Mouse (Mus musculus) midbrain, embryonic 11.5 days (tissue): ENCODE data around the gene Stum. TPM values are rescaled to one million over a fixed set of nuclear protein-coding genes. Genes with fewer than 3 reads are reported as not detected.
A peak's percentile ranks its signal among the peaks of the same experiment; 100 is the strongest.

Experiments used
- ATAC-seq: fragments of 200-750 bp; cut with Nextera tagmentation; 2 replicates; pipeline ENCODE4 v1.8.0; 2017; ENCODE audit warnings: moderate TSS enrichment, moderate library complexity; ENCODE audit not compliant: low FRiP score
- DNase-seq: peaks from one replicate; pipeline ENCODE4 v3.0.0; 2015; ENCODE audit warnings: low spot score; ENCODE audit errors: missing footprints
- H3K27ac ChIP-seq: fragments of 300-500 bp; sonication (generic); 2 replicates; pipeline ENCODE4 v1.5.1; 2014; ENCODE audit warnings: low read depth, low read length
- H3K27me3 ChIP-seq: fragments of 300-500 bp; sonication (generic); 2 replicates; pipeline ENCODE4 v1.6.1; 2014; ENCODE audit warnings: mild to moderate bottlenecking, low read length, moderate library complexity, mixed read lengths; ENCODE audit not compliant: control insufficient read depth, insufficient read depth
- H3K36me3 ChIP-seq: fragments of 300-500 bp; sonication (generic); 2 replicates; pipeline ENCODE4 v1.6.1; 2014; ENCODE audit warnings: mild to moderate bottlenecking, low read length, moderate library complexity, mixed read lengths; ENCODE audit not compliant: control insufficient read depth, insufficient read depth
- H3K4me1 ChIP-seq: fragments of 300-500 bp; sonication (generic); 2 replicates; pipeline ENCODE4 v1.6.1; 2014; ENCODE audit warnings: low read length; ENCODE audit not compliant: control insufficient read depth, insufficient read depth
- H3K4me2 ChIP-seq: fragments of 300-500 bp; sonication (generic); 2 replicates; pipeline ENCODE4 v1.6.1; 2014; ENCODE audit warnings: mild to moderate bottlenecking, moderate library complexity
- H3K4me3 ChIP-seq: fragments of 300-500 bp; sonication (generic); 2 replicates; pipeline ENCODE4 v1.5.1; 2014; ENCODE audit warnings: low read depth, low read length
- H3K9ac ChIP-seq: fragments of 300-500 bp; sonication (generic); 2 replicates; pipeline ENCODE4 v1.6.1; 2014; ENCODE audit warnings: low read length
- H3K9me3 ChIP-seq: fragments of 300-500 bp; sonication (generic); 2 replicates; pipeline ENCODE4 v1.6.1; 2016; ENCODE audit warnings: low read length; ENCODE audit not compliant: control insufficient read depth
- WGBS: fragments of 180-500 bp; shearing (Covaris S2); extraction: QIAGEN DNeasy Blood & Tissue Kit; methylation state at CpG from one replicate; pipeline ENCODE4 v1.1.7; 2014; 5-methylcytosine and 5-hydroxymethylcytosine counted together
- polyA plus RNA-seq: library from polyadenylated mRNA; unstranded; fragments of >200 nt; fragmentation: Nextera tagmentation; extraction: Ambion mirVana; gene quantifications from 2 replicates; pipeline ENCODE4 v1.2.1, GENCODE M21; 2014

Stum gene
- polyA plus RNA-seq, 1 experiment from 2014 or later, result 1.0 TPM

DNA sequence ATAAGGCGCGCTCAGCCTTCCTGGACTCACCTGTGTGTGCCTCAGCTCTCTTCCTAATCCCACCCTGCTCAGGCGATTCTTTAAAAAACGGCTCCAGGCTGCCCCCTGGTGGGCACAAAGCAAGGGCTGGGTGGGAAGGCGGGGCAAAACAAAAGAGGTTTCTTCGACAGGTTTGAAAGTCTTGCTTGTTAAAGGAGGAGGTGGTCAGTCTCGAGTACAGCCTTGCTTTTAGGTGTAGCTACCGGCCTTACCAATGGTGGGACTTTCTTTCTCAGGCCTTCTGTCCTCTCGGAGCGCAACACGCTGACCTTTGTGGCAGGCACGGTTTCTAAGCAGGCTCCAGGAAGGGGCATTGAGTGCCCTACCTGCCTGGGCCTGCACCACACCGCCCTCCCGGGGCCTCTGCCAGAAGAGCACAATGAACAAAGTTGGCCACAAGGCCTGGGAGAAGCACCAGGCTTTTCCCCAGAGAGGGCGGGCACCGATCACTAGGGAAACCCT lies 76.1 kb downstream of the Stum start:
- 14% methylated on average over 16 of the region's 16 CpGs for WGBS
- H3K9me3 ChIP-seq, result no peaks in the 10 kb centered on the region
- DNase-seq (peak; percentile 98), ATAC-seq (peak; percentile 57)
- no peak overlapping the region for H3K27ac ChIP-seq
- H3K36me3 ChIP-seq, result no peaks in the 10 kb centered on the region
- no peak overlapping the region for H3K4me3 ChIP-seq
- H3K27me3 ChIP-seq, result no peaks in the 10 kb centered on the region
- H3K4me1 ChIP-seq, result peaks cover 3% of the 10 kb centered on the region; the same call in 1 of the 2 replicates
- peak overlapping the region; percentile 20 for H3K9ac ChIP-seq
- H3K4me2 ChIP-seq, result peak overlapping the region; percentile 27

DNA sequence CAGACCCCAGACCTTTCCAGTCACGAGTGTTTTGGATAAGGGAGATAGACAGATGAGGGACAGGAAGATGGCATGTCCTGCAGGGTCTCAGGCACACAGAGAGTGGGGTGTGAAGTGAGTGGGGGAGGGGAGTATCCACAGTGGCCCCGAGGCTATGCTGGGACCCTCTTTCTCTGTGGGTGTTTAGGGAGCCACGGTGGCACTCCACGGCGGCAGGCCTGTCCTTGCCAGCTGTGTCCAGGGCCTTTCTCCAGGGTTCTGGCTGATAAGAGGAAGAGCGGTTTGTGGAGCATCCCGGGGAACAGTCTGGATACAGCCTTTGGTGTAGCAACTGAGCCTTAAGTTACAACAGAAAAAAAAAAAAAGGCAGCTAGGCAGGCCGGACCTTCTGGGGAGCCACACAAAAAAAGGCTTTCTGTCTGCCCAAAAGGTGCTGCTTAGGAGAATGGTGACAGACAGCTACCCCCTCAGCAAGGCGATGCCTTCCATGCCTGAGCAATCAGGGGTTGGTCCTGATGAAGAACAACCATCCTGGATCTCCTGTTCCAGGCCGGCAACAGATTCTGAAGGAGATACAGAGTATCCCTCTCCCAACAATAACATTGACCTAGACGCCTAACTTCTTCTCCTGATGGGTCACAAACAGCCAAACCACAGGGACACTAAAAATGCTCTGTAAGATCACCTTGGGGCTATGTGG lies 76.8 kb downstream of the Stum start:
- H3K4me2 ChIP-seq, result no peak overlapping the region
- no peaks in the 10 kb centered on the region for H3K9me3 ChIP-seq
- H3K4me1 ChIP-seq, result peaks cover 3% of the 10 kb centered on the region; the same call in 1 of the 2 replicates
- H3K27ac ChIP-seq, result no peak overlapping the region
- 76% methylated on average over 11 of the region's 11 CpGs for WGBS
- H3K9ac ChIP-seq, result no peak overlapping the region
- DNase-seq (no peak), ATAC-seq (no peak)
- no peaks in the 10 kb centered on the region for H3K36me3 ChIP-seq
- no peaks in the 10 kb centered on the region for H3K27me3 ChIP-seq
- no peak overlapping the region for H3K4me3 ChIP-seq

DNA sequence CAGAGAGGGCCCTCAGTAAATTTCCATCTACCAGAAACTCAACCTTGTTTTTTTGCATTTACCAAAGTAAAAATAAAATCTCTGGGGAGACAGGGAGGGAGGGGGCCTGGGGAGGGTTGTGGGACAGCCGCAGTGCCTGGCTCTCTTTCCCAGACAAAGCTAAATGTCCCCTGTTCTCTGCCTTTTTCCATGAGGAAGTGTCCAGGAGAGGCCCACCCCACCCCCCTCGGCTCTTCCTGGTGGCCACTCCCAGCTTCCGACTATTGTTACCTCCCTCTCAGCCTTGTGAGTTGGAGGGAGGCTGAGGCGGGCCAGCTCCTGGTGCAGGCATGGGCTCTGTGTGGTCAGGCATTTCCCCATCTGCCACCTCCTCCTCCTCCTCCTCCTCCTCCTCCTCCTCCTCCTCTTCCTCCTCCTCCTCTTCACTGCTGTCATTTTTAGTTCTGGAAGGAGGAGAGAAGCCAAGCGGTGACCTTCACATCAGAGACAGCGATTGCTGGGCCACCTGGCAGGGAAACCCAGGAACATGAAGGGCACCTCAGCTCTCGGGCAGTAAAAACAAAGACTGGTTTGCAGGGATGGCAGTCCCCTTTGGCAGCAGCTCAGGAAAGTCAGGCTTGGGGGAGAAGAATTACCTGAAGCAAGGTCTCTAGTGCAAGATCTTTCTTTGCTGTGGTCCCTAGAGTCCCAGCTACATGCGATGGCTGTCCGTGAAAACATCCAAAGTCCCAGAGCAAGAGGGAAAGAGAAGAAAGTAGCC lies 77.5 kb downstream of the Stum start:
- H3K27ac ChIP-seq, result no peak overlapping the region
- 83% methylated on average over 9 of the region's 9 CpGs for WGBS

DNA sequence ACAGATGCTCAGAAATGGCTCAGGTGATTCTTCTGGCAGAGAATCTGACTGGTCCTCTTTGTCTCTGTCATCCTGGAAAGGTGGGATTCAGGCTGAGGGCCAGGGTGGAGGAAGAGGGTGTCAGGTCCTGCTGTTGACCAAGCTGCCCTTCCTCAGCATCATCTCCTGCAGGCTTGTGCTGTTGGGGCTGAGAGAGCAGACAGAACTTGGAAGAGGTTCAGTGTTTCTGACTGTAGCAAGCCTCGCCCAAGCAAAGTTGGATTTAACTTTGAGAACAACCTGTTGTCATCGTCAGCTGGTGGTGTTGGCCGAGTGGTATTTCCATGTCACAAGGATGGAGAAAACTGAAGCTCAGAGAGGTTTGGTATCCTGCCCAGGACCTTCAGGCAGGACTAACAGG lies 78.6 kb downstream of the Stum start:
- H3K27me3 ChIP-seq, result no peaks in the 10 kb centered on the region
- H3K4me3 ChIP-seq, result no peak overlapping the region
- peaks cover 3% of the 10 kb centered on the region; the same call in 1 of the 2 replicates for H3K4me1 ChIP-seq
- H3K36me3 ChIP-seq, result no peaks in the 10 kb centered on the region
- 87% methylated on average over 3 of the region's 3 CpGs for WGBS
- H3K4me2 ChIP-seq, result no peak overlapping the region
- no peak overlapping the region for H3K27ac ChIP-seq
- ATAC-seq (no peak), DNase-seq (no peak)
- no peak overlapping the region for H3K9ac ChIP-seq
- H3K9me3 ChIP-seq, result no peaks in the 10 kb centered on the region

More for the DNA sequence above, 77.5 kb downstream of the Stum start:
- H3K36me3 ChIP-seq, result no peaks in the 10 kb centered on the region
- H3K4me3 ChIP-seq, result no peak overlapping the region
- H3K9me3 ChIP-seq, result no peaks in the 10 kb centered on the region
- H3K9ac ChIP-seq, result no peak overlapping the region
- no peak overlapping the region for H3K4me2 ChIP-seq
- H3K27me3 ChIP-seq, result no peaks in the 10 kb centered on the region
- H3K4me1 ChIP-seq, result peaks cover 3% of the 10 kb centered on the region; the same call in 1 of the 2 replicates
- no peak for DNase-seq
- ATAC-seq, result no peak

DNA sequence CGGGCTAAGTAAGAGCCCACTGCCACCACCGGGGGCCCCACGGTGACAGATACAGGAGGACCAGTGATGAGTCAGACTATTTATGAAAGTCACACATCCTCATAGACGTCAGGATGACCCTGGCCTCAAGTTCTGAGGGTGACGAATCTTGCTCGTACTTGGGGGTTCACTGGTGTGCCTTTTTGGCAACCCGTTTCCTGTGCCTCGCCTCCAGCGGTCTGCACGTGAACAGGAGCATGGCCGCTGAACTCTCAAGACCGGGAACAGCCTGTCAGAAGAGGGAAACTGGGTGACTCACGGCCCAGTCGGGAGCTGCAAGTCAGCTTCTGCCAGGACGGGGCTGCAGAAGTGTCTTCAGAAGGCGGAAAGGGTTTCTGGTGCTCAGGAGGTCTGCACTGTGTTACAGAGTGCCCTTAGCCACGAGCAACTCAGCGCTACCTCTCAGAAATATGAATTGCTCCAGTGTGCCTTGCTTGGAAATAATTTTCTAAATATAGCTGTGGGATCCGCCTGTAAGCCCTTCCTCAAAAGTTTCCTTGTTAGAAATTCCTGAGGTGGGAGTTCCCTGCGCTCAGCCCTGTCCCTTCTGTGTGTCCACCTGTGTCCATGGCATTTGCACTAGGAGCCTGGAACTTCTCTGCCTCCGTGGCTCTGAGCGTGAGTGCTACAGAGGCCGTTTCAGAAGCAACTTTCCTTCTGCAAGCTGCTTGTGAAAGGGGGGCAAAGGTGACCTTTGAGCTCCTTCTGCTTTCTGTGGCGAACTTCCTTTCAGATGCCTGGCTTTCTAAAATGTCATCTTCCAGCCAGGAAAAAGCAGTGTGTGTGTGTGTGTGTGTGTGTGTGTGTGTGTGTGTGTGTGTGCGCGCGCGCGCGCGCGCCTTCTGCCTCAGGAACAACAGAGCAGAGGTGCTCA lies 79.4 kb downstream of the Stum start:
- WGBS, result 78% methylated on average over 32 of the region's 32 CpGs
- H3K27ac ChIP-seq, result no peak overlapping the region
- peak; percentile 86 for DNase-seq

DNA sequence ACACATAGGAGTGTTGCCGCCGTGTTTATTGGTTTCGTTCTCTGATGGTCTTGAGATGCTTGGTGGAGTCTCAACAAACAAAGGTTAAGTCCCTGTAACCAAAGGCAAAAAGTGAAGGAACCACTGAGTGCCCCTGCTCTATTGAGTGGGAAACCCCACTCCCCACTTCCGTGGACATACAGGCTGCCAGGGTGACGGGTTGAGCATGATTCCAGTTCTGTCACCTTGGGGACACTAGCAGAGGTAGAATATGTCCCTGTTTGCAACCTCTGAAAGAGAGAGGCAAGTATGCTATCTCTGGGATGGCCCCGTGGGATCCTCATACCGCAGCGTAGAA lies 80.0 kb downstream of the Stum start:
- Histone ChIP-seq H3K27me3 (no peaks in the 10 kb centered on the region), H3K36me3 (no peaks in the 10 kb centered on the region), H3K9me3 (no peaks in the 10 kb centered on the region), H3K4me1 (peaks cover 3% of the 10 kb centered on the region; the same call in 1 of the 2 replicates), H3K9ac (no peak overlapping the region), H3K4me2 (no peak overlapping the region), H3K4me3 (no peak overlapping the region), H3K27ac (no peak overlapping the region)
- WGBS, result 91% methylated on average over 8 of the region's 8 CpGs
- DNase-seq (no peak), ATAC-seq (no peak)

More for the DNA sequence above, 79.4 kb downstream of the Stum start:
- Histone ChIP-seq H3K27me3 (no peaks in the 10 kb centered on the region), H3K9me3 (no peaks in the 10 kb centered on the region), H3K4me1 (peaks cover 3% of the 10 kb centered on the region; the same call in 1 of the 2 replicates), H3K9ac (no peak overlapping the region), H3K36me3 (no peaks in the 10 kb centered on the region), H3K4me2 (no peak overlapping the region), H3K4me3 (no peak overlapping the region)
- ATAC-seq, result no peak

DNA sequence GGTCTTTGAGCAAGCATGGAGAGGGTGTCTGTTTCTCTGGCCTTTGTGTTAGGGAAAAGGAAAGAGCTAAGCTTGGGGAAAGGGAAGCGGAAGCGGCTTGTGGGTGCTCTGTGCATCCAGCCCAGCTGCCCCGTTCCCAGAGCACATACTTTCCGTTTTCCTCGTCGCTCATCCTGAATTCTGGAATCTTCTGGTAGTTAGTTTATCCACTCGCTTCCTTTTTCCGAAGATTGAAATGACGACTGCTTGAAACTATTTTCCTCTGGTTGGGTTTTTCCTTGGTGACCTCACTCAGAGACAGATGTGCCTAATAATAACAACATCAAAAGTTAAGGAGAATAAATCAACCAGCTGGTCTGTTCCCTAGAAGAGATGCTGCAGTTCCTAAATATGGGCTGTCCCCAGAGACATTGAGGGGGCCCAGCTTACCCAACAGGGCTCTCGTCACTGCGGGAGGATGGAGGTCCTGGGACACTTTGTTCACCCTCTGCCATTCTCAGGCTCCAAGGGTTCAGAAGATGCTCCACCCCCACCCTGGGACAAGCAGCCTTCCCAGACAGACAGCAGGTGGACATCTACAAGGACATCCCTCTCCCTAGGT lies 80.7 kb downstream of the Stum start:
- Histone ChIP-seq H3K9ac (no peak overlapping the region), H3K9me3 (no peaks in the 10 kb centered on the region), H3K4me3 (no peak overlapping the region), H3K27ac (no peak overlapping the region), H3K36me3 (no peaks in the 10 kb centered on the region), H3K4me1 (peaks cover 3% of the 10 kb centered on the region; the same call in 1 of the 2 replicates), H3K4me2 (no peak overlapping the region), H3K27me3 (no peaks in the 10 kb centered on the region)
- WGBS, result 91% methylated on average over 11 of the region's 11 CpGs
- ATAC-seq, result no peak
- DNase-seq, result no peak

DNA sequence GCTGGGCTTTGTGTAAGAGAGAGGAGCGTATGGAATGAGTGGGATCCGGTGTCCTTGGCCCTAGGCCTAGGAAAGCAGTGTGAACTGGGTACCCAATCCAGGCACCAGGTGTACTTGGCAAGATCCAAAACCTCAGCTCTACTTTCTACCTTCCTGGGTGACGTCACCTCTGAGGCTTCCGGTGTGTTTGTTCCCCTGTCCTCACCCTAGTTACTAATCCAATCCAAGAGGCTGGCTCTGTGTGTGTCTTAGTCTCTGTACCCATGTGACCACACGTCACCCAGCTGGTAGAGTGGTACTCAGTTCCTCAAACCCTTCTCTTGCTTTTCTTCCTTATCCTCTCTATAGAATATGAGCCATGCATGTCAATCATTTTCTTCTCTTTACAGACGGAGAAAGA lies 81.6 kb downstream of the Stum start:
- no peaks in the 10 kb centered on the region for H3K36me3 ChIP-seq
- no peak for ATAC-seq
- no peaks in the 10 kb centered on the region for H3K27me3 ChIP-seq
- H3K9ac ChIP-seq, result no peak overlapping the region
- no peak overlapping the region for H3K4me2 ChIP-seq
- H3K4me3 ChIP-seq, result no peak overlapping the region
- 87% methylated on average over 6 of the region's 6 CpGs for WGBS
- H3K27ac ChIP-seq, result no peak overlapping the region
- DNase-seq, result no peak
- H3K4me1 ChIP-seq, result no peaks in the 10 kb centered on the region
- no peaks in the 10 kb centered on the region for H3K9me3 ChIP-seq
